Mouse (Mus musculus): ENCODE measurements at regions not wholly inside any gene's neighbourhood (a gene's known extent, or its start where the extent isn't known, plus 50 kb on each side); places are given as distances from the start of the nearest gene placed in this dataset.

- no peak for DNase-seq (ENCODE audit: low spot score)
Observed at GRCm38 (mm10) chr17:62077604-62078003, 803.5 kb downstream of the Efna5 start.

GRCm38 (mm10) chr17:62064939-62065338 is 816.2 kb downstream of the Efna5 start:
- DNase-seq (ENCODE audit: low spot score) = no peak

- no peak for DNase-seq (ENCODE audit: low spot score)
Observed at GRCm38 (mm10) chr17:62058016-62058415, 823.1 kb downstream of the Efna5 start.

- no peak for DNase-seq (ENCODE audit: low spot score)
Observed at GRCm38 (mm10) chr17:62054801-62055200, 826.3 kb downstream of the Efna5 start.

GRCm38 (mm10) chr17:62048989-62049388 is 832.1 kb downstream of the Efna5 start:
- DNase-seq (ENCODE audit: low spot score) = no peak

GRCm38 (mm10) chr17:62030614-62031013 is 850.5 kb downstream of the Efna5 start:
- no peak for DNase-seq (ENCODE audit: low spot score)
